Mouse (Mus musculus) embryonic facial prominence, embryonic 12.5 days (tissue): ENCODE results near the gene Lhfpl3. TPM values are rescaled to one million over a fixed set of nuclear protein-coding genes. Genes with fewer than 3 reads are reported as not detected.
"Not testable (repeated sequence)": the region's sequence is repeated elsewhere in the genome, so short reads cannot be mapped to it uniquely, and the experiment has no call there.

Experiments used
- ATAC-seq: fragments of 200-750 bp; cut with Nextera tagmentation; 2 replicates; pipeline ENCODE4 v1.8.0; 2017; ENCODE audit not compliant: insufficient number of reproducible peaks, insufficient read depth, low FRiP score, low TSS enrichment
- H3K27ac ChIP-seq: fragments of 300-500 bp; sonication (generic); 2 replicates; pipeline ENCODE4 v1.5.1; 2016; ENCODE audit warnings: mild to moderate bottlenecking
- H3K27me3 ChIP-seq: fragments of 300-500 bp; sonication (generic); 2 replicates; pipeline ENCODE4 v1.6.1; 2016; ENCODE audit warnings: mild to moderate bottlenecking, moderate library complexity
- H3K36me3 ChIP-seq: fragments of 300-500 bp; sonication (generic); 2 replicates; pipeline ENCODE4 v1.6.1; 2016; ENCODE audit warnings: mild to moderate bottlenecking
- H3K4me1 ChIP-seq: fragments of 300-500 bp; sonication (generic); 2 replicates; pipeline ENCODE4 v1.6.1; 2016
- H3K4me2 ChIP-seq: fragments of 300-500 bp; sonication (generic); replicated peaks from 2 replicates; pipeline ENCODE4 v1.6.1; 2016; ENCODE audit warnings: mild to moderate bottlenecking, moderate library complexity
- H3K4me3 ChIP-seq: fragments of 300-500 bp; sonication (generic); 2 replicates; pipeline ENCODE4 v1.5.1; 2016; ENCODE audit warnings: mild to moderate bottlenecking
- H3K9ac ChIP-seq: fragments of 300-500 bp; sonication (generic); 2 replicates; pipeline ENCODE4 v1.6.1; 2016; ENCODE audit warnings: mild to moderate bottlenecking, moderate library complexity
- H3K9me3 ChIP-seq: fragments of 300-500 bp; sonication (generic); 2 replicates; pipeline ENCODE4 v1.6.1; 2016; ENCODE audit warnings: mild to moderate bottlenecking, moderate library complexity
- WGBS: fragments of 180-500 bp; shearing (Covaris S2); methylation state at CpG from one replicate; pipeline ENCODE4 v1.1.7; 2016; 5-methylcytosine and 5-hydroxymethylcytosine counted together
- polyA plus RNA-seq: library from polyadenylated mRNA; unstranded; fragments of >200 nt; fragmentation: Nextera tagmentation; extraction: Ambion mirVana; gene quantifications from 2 replicates; pipeline ENCODE4 v1.2.1, GENCODE M21; 2016

Gene Lhfpl3
- polyA plus RNA-seq = 0.74 and 1.4 TPM in 2 replicates

GRCm38 (mm10) chr5:22745885-22746532, at the start of gene Lhfpl3:
Gene Lhfpl3 (plus strand): TSS chr5:22746059.
- Histone ChIP-seq H3K4me3 (peak within 1 kb of the TSS; percentile 51), H3K9ac (peak within 1 kb of the TSS; percentile 55), H3K4me2 (peak within 1 kb of the TSS; percentile 95), H3K36me3 (no peaks in the 10 kb centered on the region), H3K4me1 (peaks cover 7% of the 10 kb centered on the region; the same call in 1 of the 2 replicates), H3K27ac (no peak within 1 kb of the TSS), H3K9me3 (no peaks in the 10 kb centered on the region), H3K27me3 (peaks cover 48% of the 10 kb centered on the region)
- ATAC-seq = peak; percentile 86
- under 1% methylated on average over 45 of the region's 53 CpGs for WGBS

DNA sequence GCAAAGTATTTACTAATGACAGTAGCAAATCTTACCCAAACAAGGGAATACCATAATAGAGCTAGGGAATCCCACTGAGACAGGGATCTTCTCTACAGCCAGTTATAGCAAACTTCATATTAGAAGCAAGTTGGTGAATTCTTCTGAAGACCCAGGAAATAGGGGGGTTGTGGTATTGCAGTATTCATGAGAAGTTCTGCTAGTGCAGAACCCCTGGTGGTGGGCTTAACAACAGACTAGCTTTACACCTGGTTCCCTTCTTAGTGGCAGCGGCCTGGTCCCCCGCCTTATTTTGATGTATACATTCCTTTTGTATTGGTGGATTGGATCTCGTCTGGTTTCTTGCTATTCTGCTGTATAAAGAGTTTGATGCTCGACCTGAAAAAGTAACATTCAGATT, 39.6 kb upstream of the Lhfpl3 start:
- not testable (repeated sequence) for H3K9ac ChIP-seq, H3K36me3 ChIP-seq, ATAC-seq, H3K9me3 ChIP-seq, H3K4me1 ChIP-seq, H3K4me3 ChIP-seq, H3K27me3 ChIP-seq, H3K4me2 ChIP-seq, H3K27ac ChIP-seq
- 81% methylated on average over 4 of the region's 4 CpGs for WGBS

DNA sequence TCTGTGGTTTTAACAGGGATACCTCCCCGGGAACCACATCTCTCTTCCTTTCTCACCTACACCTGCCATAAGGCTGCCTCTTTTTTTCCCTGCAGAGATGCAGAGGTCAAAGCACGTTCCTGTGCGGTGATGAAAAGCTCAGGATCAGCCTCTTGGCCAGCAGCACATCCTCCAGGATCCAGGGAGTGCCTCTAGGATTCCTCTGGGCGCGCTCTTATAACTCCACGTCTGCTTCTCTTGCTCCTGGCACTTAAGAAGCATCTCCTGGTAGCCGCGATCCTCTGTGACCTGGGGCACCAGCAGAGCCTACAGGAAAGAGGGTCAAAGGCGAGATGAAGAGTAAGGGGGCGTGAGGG, 352 bp upstream of the Lhfpl3 start:
- WGBS = under 1% methylated on average over 10 of the region's 10 CpGs
- Histone ChIP-seq H3K4me2 (peak overlapping the region; percentile 95), H3K27ac (no peak overlapping the region), H3K9me3 (no peaks in the 10 kb centered on the region), H3K9ac (0 out of 2 replicates have a peak overlapping the region, but pooled peaks have one; percentile 55), H3K4me3 (peak overlapping the region; percentile 51), H3K36me3 (no peaks in the 10 kb centered on the region), H3K4me1 (peaks cover 7% of the 10 kb centered on the region; the same call in 1 of the 2 replicates), H3K27me3 (peaks cover 48% of the 10 kb centered on the region)
- no peak for ATAC-seq

DNA sequence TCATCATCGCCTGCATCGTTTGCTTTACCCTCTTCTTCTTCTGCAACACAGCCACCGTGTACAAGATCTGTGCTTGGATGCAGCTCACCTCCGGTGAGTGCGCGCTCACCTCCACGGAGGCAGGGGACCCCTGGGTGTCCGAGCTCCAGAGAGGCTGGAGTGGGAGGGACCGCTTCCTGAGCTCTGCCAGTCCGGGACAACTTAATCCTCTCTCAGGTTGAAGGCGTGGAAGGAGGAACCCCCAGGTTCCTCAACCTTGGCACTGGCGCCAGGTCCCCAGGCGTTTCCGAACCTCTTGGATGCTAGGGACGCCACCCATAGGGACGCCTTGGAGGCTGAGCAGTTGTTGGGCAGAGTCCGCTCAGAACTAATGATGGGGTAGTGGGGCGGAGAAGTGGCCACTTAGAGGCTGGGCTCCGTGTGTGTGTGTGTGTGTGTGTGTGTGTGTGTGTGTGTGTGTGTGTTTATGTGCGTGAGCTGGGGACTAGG, 718 bp downstream of the Lhfpl3 start:
- Histone ChIP-seq H3K36me3 (no peaks in the 10 kb centered on the region), H3K4me1 (peaks cover 7% of the 10 kb centered on the region; the same call in 1 of the 2 replicates), H3K4me2 (peak overlapping the region; percentile 95), H3K4me3 (peak overlapping the region; percentile 51), H3K27ac (no peak overlapping the region), H3K27me3 (peaks cover 48% of the 10 kb centered on the region), H3K9ac (peak overlapping the region; percentile 55), H3K9me3 (no peaks in the 10 kb centered on the region)
- ATAC-seq = 0 out of 2 replicates have a peak, but pooled peaks have one; percentile 24
- WGBS = 2% methylated on average over 20 of the region's 20 CpGs

DNA sequence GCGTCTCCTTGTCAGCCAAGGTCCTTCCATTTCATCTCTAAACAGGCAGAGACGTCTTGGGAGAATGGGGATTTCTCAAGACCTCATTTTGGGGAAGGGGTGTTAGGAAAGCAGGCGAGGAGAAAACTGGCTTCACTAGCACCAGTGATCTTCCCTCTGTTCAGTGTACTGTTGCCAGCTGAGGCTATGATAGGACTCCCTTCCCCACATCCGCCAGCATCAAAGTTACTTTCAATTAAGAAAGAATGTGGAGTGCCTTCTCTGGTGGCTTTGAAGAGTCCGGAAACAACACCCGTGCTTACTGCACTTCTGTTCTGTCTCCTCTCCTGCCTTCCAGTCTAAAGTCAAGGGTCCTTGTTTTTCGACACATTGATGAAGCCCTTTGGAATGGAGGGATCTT, 1.4 kb downstream of the Lhfpl3 start:
- Histone ChIP-seq H3K36me3 (no peaks in the 10 kb centered on the region), H3K27ac (no peak overlapping the region), H3K4me2 (peak overlapping the region; percentile 95), H3K4me1 (peaks cover 7% of the 10 kb centered on the region; the same call in 1 of the 2 replicates), H3K4me3 (0 out of 2 replicates have a peak overlapping the region, but pooled peaks have one; percentile 10), H3K9ac (no peak overlapping the region), H3K27me3 (peaks cover 48% of the 10 kb centered on the region), H3K9me3 (no peaks in the 10 kb centered on the region)
- 2% methylated on average over 7 of the region's 7 CpGs for WGBS
- no peak for ATAC-seq

DNA sequence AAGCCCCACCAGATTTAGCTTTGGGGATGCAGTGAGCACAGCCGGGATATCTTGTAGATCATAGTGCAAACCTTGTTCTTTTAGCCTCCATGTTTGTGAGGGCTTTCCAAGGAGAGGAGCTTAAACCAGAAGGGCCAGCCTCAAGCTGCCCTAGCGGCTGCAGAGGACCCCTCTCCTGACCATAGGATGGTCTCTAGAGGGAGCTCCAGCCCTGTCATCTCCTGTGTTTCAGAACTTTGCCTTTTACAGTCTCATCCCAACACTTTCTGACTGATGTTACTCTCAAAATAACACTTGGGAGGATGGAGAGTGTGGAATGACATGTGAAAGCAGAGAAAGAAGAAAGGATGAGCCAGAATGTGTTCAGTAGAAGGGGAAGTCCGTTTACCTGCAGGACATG, 11.4 kb downstream of the Lhfpl3 start:
- no peak overlapping the region for H3K27ac ChIP-seq
- H3K9ac ChIP-seq = no peak overlapping the region
- H3K9me3 ChIP-seq = no peaks in the 10 kb centered on the region
- no peak overlapping the region for H3K4me2 ChIP-seq
- H3K36me3 ChIP-seq = no peaks in the 10 kb centered on the region
- no peak for ATAC-seq
- WGBS = 34% methylated on average over 3 of the region's 3 CpGs
- no peak overlapping the region for H3K4me3 ChIP-seq
- H3K27me3 ChIP-seq = no peaks in the 10 kb centered on the region
- no peaks in the 10 kb centered on the region for H3K4me1 ChIP-seq

GRCm38 (mm10) chr5:22770726-22771125, 24.9 kb downstream of the Lhfpl3 start:
- H3K9ac ChIP-seq = no peak overlapping the region
- no peaks in the 10 kb centered on the region for H3K27me3 ChIP-seq
- H3K9me3 ChIP-seq = no peaks in the 10 kb centered on the region
- no peaks in the 10 kb centered on the region for H3K36me3 ChIP-seq
- no peak overlapping the region for H3K4me2 ChIP-seq
- no peak overlapping the region for H3K27ac ChIP-seq
- no peak for ATAC-seq
- no peak overlapping the region for H3K4me3 ChIP-seq
- 43% methylated on average over 1 of the region's 1 CpGs for WGBS
- H3K4me1 ChIP-seq = no peaks in the 10 kb centered on the region

- Histone ChIP-seq H3K9me3 (no peaks in the 10 kb centered on the region), H3K4me3 (no peak overlapping the region), H3K27ac (no peak overlapping the region), H3K27me3 (no peaks in the 10 kb centered on the region), H3K4me1 (no peaks in the 10 kb centered on the region), H3K36me3 (no peaks in the 10 kb centered on the region), H3K4me2 (no peak overlapping the region), H3K9ac (no peak overlapping the region)
- 74% methylated on average over 1 of the region's 1 CpGs for WGBS
- ATAC-seq = no peak
Observed at GRCm38 (mm10) chr5:22795361-22795760, 49.5 kb downstream of the Lhfpl3 start.

DNA sequence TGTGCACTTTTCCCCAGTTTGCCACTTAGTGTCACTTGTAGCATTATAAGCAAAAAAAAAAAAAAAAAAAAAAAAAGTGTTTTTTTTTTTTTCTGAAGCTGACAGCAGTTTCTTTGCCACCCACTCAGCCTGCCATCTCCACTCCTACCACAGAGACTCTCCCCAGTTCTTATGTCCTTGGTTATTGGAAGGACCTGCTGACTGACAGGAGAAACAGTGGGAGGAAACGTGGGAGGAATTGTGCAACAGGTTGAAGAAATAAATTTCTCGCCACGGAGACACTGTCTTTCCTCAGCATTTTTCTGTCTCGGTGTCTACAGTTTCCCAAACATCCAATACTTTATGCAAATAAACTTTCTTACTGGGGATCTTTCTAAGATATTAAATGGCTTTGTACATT, 67.6 kb downstream of the Lhfpl3 start:
- no peak overlapping the region for H3K4me2 ChIP-seq
- WGBS = 80% methylated on average over 4 of the region's 4 CpGs

GRCm38 (mm10) chr5:22829822-22830450, 84.1 kb downstream of the Lhfpl3 start:
- no peak overlapping the region for H3K27ac ChIP-seq
- 66% methylated on average over 3 of the region's 3 CpGs for WGBS
- H3K4me1 ChIP-seq = no peaks in the 10 kb centered on the region
- no peaks in the 10 kb centered on the region for H3K27me3 ChIP-seq
- no peaks in the 10 kb centered on the region for H3K9me3 ChIP-seq
- no peak for ATAC-seq
- H3K9ac ChIP-seq = no peak overlapping the region
- H3K36me3 ChIP-seq = no peaks in the 10 kb centered on the region
- no peak overlapping the region for H3K4me3 ChIP-seq
- H3K4me2 ChIP-seq = no peak overlapping the region

More for the DNA sequence above, 67.6 kb downstream of the Lhfpl3 start:
- ATAC-seq = no peak
- Histone ChIP-seq H3K4me3 (no peak overlapping the region), H3K4me1 (no peaks in the 10 kb centered on the region), H3K9ac (no peak overlapping the region), H3K27ac (no peak overlapping the region), H3K9me3 (no peaks in the 10 kb centered on the region), H3K27me3 (no peaks in the 10 kb centered on the region), H3K36me3 (no peaks in the 10 kb centered on the region)

GRCm38 (mm10) chr5:22851572-22851971, 105.7 kb downstream of the Lhfpl3 start:
- no peak overlapping the region for H3K4me2 ChIP-seq
- H3K9ac ChIP-seq = no peak overlapping the region
- no peaks in the 10 kb centered on the region for H3K9me3 ChIP-seq
- WGBS = 50% methylated on average over 14 of the region's 14 CpGs
- H3K27ac ChIP-seq = no peak overlapping the region
- ATAC-seq = no peak
- no peaks in the 10 kb centered on the region for H3K36me3 ChIP-seq
- no peaks in the 10 kb centered on the region for H3K27me3 ChIP-seq
- H3K4me1 ChIP-seq = no peaks in the 10 kb centered on the region
- H3K4me3 ChIP-seq = no peak overlapping the region

DNA sequence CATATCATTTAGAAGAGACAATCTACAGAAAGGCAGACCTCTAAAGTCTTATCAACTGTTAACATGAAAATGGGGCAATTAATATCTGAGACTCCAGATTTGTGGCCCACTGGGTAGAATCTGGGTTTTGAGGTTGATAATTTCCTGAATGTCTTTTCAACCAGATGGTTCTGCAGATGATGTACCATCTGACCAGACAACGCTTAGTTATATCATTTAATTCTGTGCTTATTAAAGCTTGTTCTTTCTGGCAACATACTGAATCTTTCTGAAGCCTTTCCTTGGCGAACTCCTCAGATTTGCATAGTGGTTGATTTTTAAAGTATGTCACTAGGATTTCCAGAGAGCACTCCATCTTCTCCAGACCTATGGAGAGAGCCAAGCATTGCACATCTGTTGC, 107.6 kb downstream of the Lhfpl3 start:
- WGBS = 87% methylated on average over 2 of the region's 2 CpGs
- no peaks in the 10 kb centered on the region for H3K4me1 ChIP-seq
- H3K27ac ChIP-seq = no peak overlapping the region
- no peaks in the 10 kb centered on the region for H3K27me3 ChIP-seq
- ATAC-seq = no peak
- no peak overlapping the region for H3K4me2 ChIP-seq
- H3K9ac ChIP-seq = no peak overlapping the region
- H3K36me3 ChIP-seq = no peaks in the 10 kb centered on the region
- H3K4me3 ChIP-seq = no peak overlapping the region
- H3K9me3 ChIP-seq = no peaks in the 10 kb centered on the region
